Mouse (Mus musculus) ES-E14 (cell line): ENCODE data around the gene Trim56. TPM values are rescaled to one million over a fixed set of nuclear protein-coding genes. Genes with fewer than 3 reads are reported as not detected.
A peak's percentile ranks its signal among the peaks of the same experiment; 100 is the strongest.

ENCODE experiments used
- DNase-seq: peaks from one replicate; pipeline ENCODE4 v3.0.0-alpha.2; 2013; ENCODE audit warnings: low read depth, low spot score
- H3K27ac ChIP-seq: 2 replicates; pipeline ENCODE4 v1.5.1; 2012; ENCODE audit warnings: low read depth, mild to moderate bottlenecking, low read length, moderate library complexity, mixed read lengths; ENCODE audit not compliant: poor library complexity, insufficient read depth, severe bottlenecking
- H3K36me3 ChIP-seq: 2 replicates; pipeline ENCODE4 v1.6.1; 2012; ENCODE audit warnings: mild to moderate bottlenecking, low read length, moderate library complexity, mixed read lengths; ENCODE audit not compliant: control insufficient read depth, poor library complexity, insufficient read depth, severe bottlenecking
- H3K4me1 ChIP-seq, 2 experiments: fragments of 150-350 bp in 1 of 2; sonication (generic) in 1 of 2; 2 replicates each; pipeline ENCODE4 v1.6.1; 2012; ENCODE audit warnings: low read length in 2 of 2, mild to moderate bottlenecking in 1 of 2, mixed read lengths in 1 of 2; ENCODE audit not compliant: control insufficient read depth in 2 of 2, insufficient read depth in 2 of 2, poor library complexity in 1 of 2
- H3K4me3 ChIP-seq, 2 experiments: fragments of 150-350 bp in 1 of 2; sonication (generic) in 1 of 2; 2 replicates each; pipeline ENCODE4 v1.5.1; 2012; ENCODE audit warnings: low read length in 2 of 2, low read depth in 1 of 2, mild to moderate bottlenecking in 1 of 2, mixed read lengths in 1 of 2; ENCODE audit not compliant: insufficient read depth in 1 of 2, poor library complexity in 1 of 2, severe bottlenecking in 1 of 2
- H3K9ac ChIP-seq: 2 replicates; pipeline ENCODE4 v1.6.1; 2012; ENCODE audit warnings: low read depth, mild to moderate bottlenecking, low read length, mixed read lengths; ENCODE audit not compliant: poor library complexity, insufficient read depth, severe bottlenecking
- H3K9me3 ChIP-seq: fragments of 150-350 bp; sonication (generic); 2 replicates; pipeline ENCODE4 v1.6.1; 2012; ENCODE audit warnings: low read depth, mild to moderate bottlenecking, low read length; ENCODE audit not compliant: control insufficient read depth, insufficient read depth
- CHD2 ChIP-seq: IDR thresholded peaks from 2 replicates; pipeline ENCODE4 v1.6.1; 2014; ENCODE audit warnings: mild to moderate bottlenecking, low read depth, low read length, inconsistent platforms
- HCFC1 ChIP-seq: IDR thresholded peaks from 2 replicates; pipeline ENCODE4 v1.6.1; 2012; ENCODE audit warnings: low read length, inconsistent platforms, borderline replicate concordance; ENCODE audit not compliant: insufficient read depth
- MAFK ChIP-seq: IDR thresholded peaks from 2 replicates; pipeline ENCODE4 v1.6.1; 2014; ENCODE audit warnings: mild to moderate bottlenecking, low read depth, low read length, inconsistent platforms; ENCODE audit not compliant: insufficient read depth
- ZC3H11A ChIP-seq: IDR thresholded peaks from 2 replicates; pipeline ENCODE4 v1.6.1; 2012; ENCODE audit warnings: low read depth, mild to moderate bottlenecking, inconsistent platforms, low read length, borderline replicate concordance
- ZNF384 ChIP-seq: IDR thresholded peaks from 2 replicates; pipeline ENCODE4 v1.6.1; 2012; ENCODE audit warnings: low read depth, low read length, inconsistent platforms
- in situ Hi-C, 2 experiments: fragments of 600-800 bp; cut with MboI; formaldehyde crosslinking; loops; one replicate each; pipeline ENCODE4 v1.15.1; 2025; ENCODE audit warnings: low sequenced_read_pairs in 2 of 2, inconsistent platforms in 1 of 2; ENCODE audit not compliant: unreplicated experiment in 2 of 2
- total RNA-seq: library from RNA; depleted of rRNA; stranded (reverse); fragments of 300-350 nt; gene quantifications from 2 replicates; pipeline ENCODE4 v1.2.3, GENCODE M21; 2012

Trim56 gene
- total RNA-seq, 1 experiment: 5.3 TPM

DNA sequence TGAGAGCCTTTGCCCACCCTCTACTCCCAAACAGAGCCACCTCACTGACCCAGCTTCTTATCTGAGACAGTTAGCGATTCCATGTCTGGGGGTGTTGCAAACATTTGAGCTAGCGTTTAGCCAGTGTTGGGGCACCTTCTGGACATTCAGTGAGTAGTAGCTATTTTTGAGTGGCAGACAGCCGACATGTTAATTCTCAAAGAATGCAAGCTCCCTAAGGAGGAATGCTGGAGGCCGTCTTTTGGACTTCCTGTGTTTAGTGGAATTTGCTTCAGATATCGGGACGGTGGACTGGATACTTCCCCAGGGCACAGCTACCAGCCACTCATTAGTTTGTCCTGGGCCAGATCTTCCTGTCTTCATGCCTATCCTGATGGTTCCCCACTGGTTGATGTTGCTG is 37.4 kb downstream of the Trim56 start:
- Histone ChIP-seq H3K4me1 (peaks cover 7 to 41% of the 10 kb centered on the region in 2 experiments; a peak in 3 of 4 replicates), H3K27ac (no peak overlapping the region), H3K4me3 (no peak overlapping the region), H3K9me3 (no peaks in the 10 kb centered on the region), H3K9ac (no peak overlapping the region), H3K36me3 (no peaks in the 10 kb centered on the region)
- no peak for DNase-seq
- in situ Hi-C loops: no loop called here
- TF ChIP-seq ZC3H11A: no peak
- no peak for TF ChIP-seq HCFC1
- no peak for TF ChIP-seq MAFK
- TF ChIP-seq ZNF384: no peak
- TF ChIP-seq CHD2: no peak

GRCm38 (mm10) chr5:137078041-137078440 is 38.0 kb downstream of the Trim56 start:
- no peak for DNase-seq
- TF ChIP-seq CHD2: no peak
- TF ChIP-seq ZNF384: no peak
- TF ChIP-seq MAFK: no peak
- no peak for TF ChIP-seq HCFC1
- no peak for TF ChIP-seq ZC3H11A
- no peak overlapping the region for H3K4me3 ChIP-seq
- no peak overlapping the region for H3K9ac ChIP-seq
- in situ Hi-C loops: no loop called here
- H3K9me3 ChIP-seq: no peaks in the 10 kb centered on the region
- H3K36me3 ChIP-seq: no peaks in the 10 kb centered on the region
- no peak overlapping the region for H3K27ac ChIP-seq
- H3K4me1 ChIP-seq: peaks cover 7 to 42% of the 10 kb centered on the region in 2 experiments; a peak in 3 of 4 replicates

- no peak for TF ChIP-seq ZC3H11A
- no peak for TF ChIP-seq CHD2
- TF ChIP-seq HCFC1: no peak
- no peak for TF ChIP-seq MAFK
- TF ChIP-seq ZNF384: no peak
- peaks cover 7 to 44% of the 10 kb centered on the region in 2 experiments; a peak in 3 of 4 replicates for H3K4me1 ChIP-seq
- H3K36me3 ChIP-seq: no peaks in the 10 kb centered on the region
- no peaks in the 10 kb centered on the region for H3K9me3 ChIP-seq
- no peak overlapping the region for H3K4me3 ChIP-seq
- no peak for DNase-seq
- no peak overlapping the region for H3K27ac ChIP-seq
- H3K9ac ChIP-seq: no peak overlapping the region
- in situ Hi-C loops: no loop called here
Observed at GRCm38 (mm10) chr5:137077187-137077586, 38.8 kb downstream of the Trim56 start.

- H3K4me1 ChIP-seq: peaks cover 7 to 46% of the 10 kb centered on the region in 2 experiments; a peak in 3 of 4 replicates
- H3K9me3 ChIP-seq: no peaks in the 10 kb centered on the region
- DNase-seq: no peak
- H3K27ac ChIP-seq: 0 out of 2 replicates have a peak overlapping the region, but pooled peaks have one; percentile 33
- H3K4me3 ChIP-seq: no peak overlapping the region
- H3K9ac ChIP-seq: no peak overlapping the region; the same call in 1 of the 2 replicates
- no peaks in the 10 kb centered on the region for H3K36me3 ChIP-seq
- in situ Hi-C loops: no loop called here
- TF ChIP-seq ZC3H11A (no peak), MAFK (no peak), HCFC1 (no peak), ZNF384 (no peak), CHD2 (no peak)
Observed at GRCm38 (mm10) chr5:137076191-137076930, 39.6 kb downstream of the Trim56 start.
